Mouse (Mus musculus): ENCODE data around the gene Plppr3.

The Plppr3 gene

GRCm38 (mm10) chr10:79852827-79853226 is 21.6 kb downstream of the Plppr3 start:
- DNase-seq (ENCODE audit: low spot score in 2 of 2), result no peak

- no peak for DNase-seq (ENCODE audit: low spot score in 2 of 2)
Observed at GRCm38 (mm10) chr10:79852107-79852789, 22.2 kb downstream of the Plppr3 start.

- no peak for DNase-seq (ENCODE audit: low spot score in 2 of 2)
Observed at GRCm38 (mm10) chr10:79851653-79852052, 22.8 kb downstream of the Plppr3 start.

GRCm38 (mm10) chr10:79849941-79850628 is 24.3 kb downstream of the Plppr3 start:
- DNase-seq (ENCODE audit: low spot score in 2 of 2), result no peak

GRCm38 (mm10) chr10:79846553-79846952 is 27.9 kb downstream of the Plppr3 start:
- DNase-seq (ENCODE audit: low spot score in 2 of 2), result no peak

- no peak for DNase-seq (ENCODE audit: low spot score in 2 of 2)
Observed at GRCm38 (mm10) chr10:79843476-79843875, 31.0 kb downstream of the Plppr3 start.

GRCm38 (mm10) chr10:79842322-79842721 is 32.1 kb downstream of the Plppr3 start:
- DNase-seq (ENCODE audit: low spot score in 2 of 2), result no peak

- DNase-seq (ENCODE audit: low spot score in 2 of 2), result peak; percentile 66 to 74
Observed at GRCm38 (mm10) chr10:79840644-79841551, 33.5 kb downstream of the Plppr3 start.

GRCm38 (mm10) chr10:79840091-79840490 is 34.3 kb downstream of the Plppr3 start:
- no peak for DNase-seq (ENCODE audit: low spot score in 2 of 2)

GRCm38 (mm10) chr10:79838151-79838550 is 36.3 kb downstream of the Plppr3 start:
- DNase-seq (ENCODE audit: low spot score in 2 of 2), result no peak

- no peak for DNase-seq (ENCODE audit: low spot score in 2 of 2)
Observed at GRCm38 (mm10) chr10:79836918-79837317, 37.5 kb downstream of the Plppr3 start.

GRCm38 (mm10) chr10:79834769-79835398 is 39.5 kb downstream of the Plppr3 start:
- peak in 1 of 2 experiments; percentile 70 for DNase-seq (ENCODE audit: low spot score in 2 of 2)

- no peak for DNase-seq (ENCODE audit: low spot score in 2 of 2)
Observed at GRCm38 (mm10) chr10:79832786-79833181, 41.6 kb downstream of the Plppr3 start.

GRCm38 (mm10) chr10:79832026-79832785 is 42.2 kb downstream of the Plppr3 start:
- no peak for DNase-seq (ENCODE audit: low spot score in 2 of 2)

GRCm38 (mm10) chr10:79831583-79831982 is 42.9 kb downstream of the Plppr3 start:
- no peak for DNase-seq (ENCODE audit: low spot score in 2 of 2)

- DNase-seq (ENCODE audit: low spot score in 2 of 2), result no peak
Observed at GRCm38 (mm10) chr10:79824413-79824812, 50.0 kb downstream of the Plppr3 start.

GRCm38 (mm10) chr10:79823011-79823410 is 51.4 kb downstream of the Plppr3 start:
- no peak for DNase-seq (ENCODE audit: low spot score in 2 of 2)

GRCm38 (mm10) chr10:79822372-79822771 is 52.1 kb downstream of the Plppr3 start:
- DNase-seq (ENCODE audit: low spot score in 2 of 2), result no peak

- no peak for DNase-seq (ENCODE audit: low spot score in 2 of 2)
Observed at GRCm38 (mm10) chr10:79821731-79822130, 52.7 kb downstream of the Plppr3 start.

- no peak for DNase-seq (ENCODE audit: low spot score in 2 of 2)
Observed at GRCm38 (mm10) chr10:79820782-79821181, 53.7 kb downstream of the Plppr3 start, which contains the start of gene Misp. Gene Misp (plus strand): TSS chr10:79820989.

- DNase-seq (ENCODE audit: low spot score in 2 of 2), result no peak
Observed at GRCm38 (mm10) chr10:79820277-79820676, 54.2 kb downstream of the Plppr3 start.

Data from frontal cortex, postnatal 10 days (tissue).